Comparison of ENCODE assay signal across 8 mouse cellular contexts in genomic region chr13:41358480-41359180, GRCm38 (mm10).
DNase-seq lines count a peak whose midpoint lies in the region; ATAC-seq and TF ChIP-seq lines count a peak whose summit lies in the region.

No protein-coding gene starts in this region.

- no peaks in the 10 kb centered on the region for H3K36me3 ChIP-seq in ES-E14 (ENCODE audit: control insufficient read depth, insufficient read depth, low read length, poor library complexity, severe bottlenecking)
- H3K36me3 ChIP-seq in forebrain, embryonic 14.5 days (ENCODE audit: control insufficient read depth, insufficient read depth, low read length), result no peaks in the 10 kb centered on the region
- H3K36me3 ChIP-seq in liver, postnatal 0 days (replicated peaks; ENCODE audit: insufficient read depth, low read length), result no peaks in the 10 kb centered on the region; the same call in 1 of the 2 replicates
- H3K36me3 ChIP-seq in neural tube, embryonic 13.5 days, result no peaks in the 10 kb centered on the region

- no peak overlapping the region for H3K27ac ChIP-seq in ES-E14 (ENCODE audit: insufficient read depth, low read depth, low read length, poor library complexity, severe bottlenecking)
- H3K27ac ChIP-seq in forebrain, embryonic 14.5 days (ENCODE audit: low read depth, low read length), result peak overlapping the region; percentile 80
- peak overlapping the region; percentile 92 for H3K27ac ChIP-seq in liver, postnatal 0 days (ENCODE audit: low read depth)
- peak overlapping the region; percentile 95 for H3K27ac ChIP-seq in neural tube, embryonic 13.5 days (replicated peaks)

- H3K4me3 ChIP-seq in ES-E14 (ENCODE audit: insufficient read depth in 1 of 2, low read depth in 1 of 2, low read length in 2 of 2, poor library complexity in 1 of 2, severe bottlenecking in 1 of 2), result peak overlapping the region; percentile 57 to 71
- peak overlapping the region; percentile 53 for H3K4me3 ChIP-seq in forebrain, embryonic 14.5 days (ENCODE audit: low read depth, low read length)
- H3K4me3 ChIP-seq in liver, postnatal 0 days (ENCODE audit: low read depth, low read length), result peak overlapping the region; percentile 67
- peak overlapping the region; percentile 70 for H3K4me3 ChIP-seq in neural tube, embryonic 13.5 days

- DNase-seq in ES-E14 (ENCODE audit: low read depth, low spot score), result peak; percentile 90
- DNase-seq in cerebellum, adult 11 months, result peak; percentile 70
- DNase-seq in forebrain, embryonic 14.5 days (ENCODE audit: low spot score), result peak; percentile 98
- DNase-seq in heart, postnatal 14 days, result peak; percentile 94 to 95
- DNase-seq in layer of hippocampus, adult 11-12 months (ENCODE audit: low spot score), result peak; percentile 94
- peak; percentile 92 for DNase-seq in liver, postnatal 0 days
- peak; percentile 88 for DNase-seq in telencephalon, adult 2 months (ENCODE audit: low read depth, low spot score)

- ATAC-seq in forebrain, embryonic 14.5 days, result peak; percentile 99
- peak; percentile 98 for ATAC-seq in liver, postnatal 0 days
- ATAC-seq in neural tube, embryonic 13.5 days (ENCODE audit: low read depth), result peak; percentile 99

- H3K4me1 ChIP-seq in ES-E14 (ENCODE audit: control insufficient read depth in 2 of 2, insufficient read depth in 2 of 2, low read length in 2 of 2, poor library complexity in 1 of 2), result peaks cover 0 to 2% of the 10 kb centered on the region in 2 experiments; a peak in 1 of 4 replicates
- peaks cover 45% of the 10 kb centered on the region for H3K4me1 ChIP-seq in forebrain, embryonic 14.5 days (ENCODE audit: control insufficient read depth, insufficient read depth, low read length)
- H3K4me1 ChIP-seq in liver, postnatal 0 days (ENCODE audit: insufficient read depth), result peaks cover 26% of the 10 kb centered on the region
- H3K4me1 ChIP-seq in neural tube, embryonic 13.5 days (replicated peaks), result peaks cover 67% of the 10 kb centered on the region

- H3K9me3 ChIP-seq in ES-E14 (ENCODE audit: control insufficient read depth, insufficient read depth, low read depth, low read length), result no peaks in the 10 kb centered on the region
- no peaks in the 10 kb centered on the region for H3K9me3 ChIP-seq in forebrain, embryonic 14.5 days (replicated peaks; ENCODE audit: control insufficient read depth, low read length)
- H3K9me3 ChIP-seq in liver, postnatal 0 days (ENCODE audit: low read length), result no peaks in the 10 kb centered on the region
- no peaks in the 10 kb centered on the region for H3K9me3 ChIP-seq in neural tube, embryonic 13.5 days

- WGBS in forebrain, embryonic 14.5 days, result under 1% methylated on average over 42 of the region's 42 CpGs
- WGBS in liver, postnatal 0 days (ENCODE audit: insufficient replicate concordance), result 1% methylated on average over 42 of the region's 42 CpGs
- WGBS in neural tube, embryonic 13.5 days, result under 1% methylated on average over 42 of the region's 42 CpGs

- intact Hi-C loops in heart, postnatal 14 days (cut with DNase I), result loop anchor here (1.0 to 5.0 kb wide), 3 partner anchors 55 to 214 kb away; no protein-coding TSS in a partner anchor

- in situ Hi-C loops in ES-E14 (cut with MboI; ENCODE audit: low sequenced_read_pairs in 2 of 2, unreplicated experiment in 2 of 2), result no loop called here

- no peaks in the 10 kb centered on the region for H3K27me3 ChIP-seq in forebrain, embryonic 14.5 days (replicated peaks; ENCODE audit: control insufficient read depth, insufficient read depth, low read length)
- no peaks in the 10 kb centered on the region for H3K27me3 ChIP-seq in liver, postnatal 0 days (ENCODE audit: insufficient read depth, low read length)
- no peaks in the 10 kb centered on the region for H3K27me3 ChIP-seq in neural tube, embryonic 13.5 days

- peak overlapping the region; percentile 75 for H3K4me2 ChIP-seq in forebrain, embryonic 14.5 days (ENCODE audit: low read length)
- peak overlapping the region; percentile 84 for H3K4me2 ChIP-seq in liver, postnatal 0 days (ENCODE audit: low read depth, low read length)
- peak overlapping the region; percentile 85 for H3K4me2 ChIP-seq in neural tube, embryonic 13.5 days

- TF ChIP-seq EP300 in liver, postnatal 0 days (IDR thresholded peaks at IDR 0.05; ENCODE audit: low read depth), result 0 out of 2 replicates have a peak, but pooled peaks have one; percentile 36

- TF ChIP-seq CTCF in liver, postnatal 0 days (IDR thresholded peaks at IDR 0.05; ENCODE audit: low read depth), result no peak

- H3K9ac ChIP-seq in ES-E14 (ENCODE audit: insufficient read depth, low read depth, low read length, poor library complexity, severe bottlenecking), result peak overlapping the region; percentile 58
- peak overlapping the region; percentile 71 for H3K9ac ChIP-seq in forebrain, embryonic 14.5 days (ENCODE audit: low read length)
- H3K9ac ChIP-seq in liver, postnatal 0 days (replicated peaks), result peak overlapping the region; percentile 74
- peak overlapping the region; percentile 80 for H3K9ac ChIP-seq in neural tube, embryonic 13.5 days

TF ChIP-seq in ES-E14, 5 proteins besides CTCF, POLR2A, EP300 and RAD21:
- TF ChIP-seq MAFK (IDR thresholded peaks at IDR 0.05; ENCODE audit: insufficient read depth, low read depth, low read length), result no peak
- TF ChIP-seq HCFC1 (IDR thresholded peaks at IDR 0.05; ENCODE audit: borderline replicate concordance, insufficient read depth, low read length), result no peak
- TF ChIP-seq ZNF384 (IDR thresholded peaks at IDR 0.05; ENCODE audit: low read depth, low read length), result no peak
- TF ChIP-seq ZC3H11A (IDR thresholded peaks at IDR 0.05; ENCODE audit: borderline replicate concordance, low read depth, low read length), result no peak
- no peak for TF ChIP-seq CHD2 (IDR thresholded peaks at IDR 0.05; ENCODE audit: low read depth, low read length)
